Mouse (Mus musculus): ENCODE measurements around the gene Rasgrf2. TPM values are rescaled to one million over a fixed set of nuclear protein-coding genes. Genes with fewer than 3 reads are reported as not detected.

Rasgrf2 gene
- polyA plus RNA-seq, 1 experiment from 2014 or later: not detected

DNA sequence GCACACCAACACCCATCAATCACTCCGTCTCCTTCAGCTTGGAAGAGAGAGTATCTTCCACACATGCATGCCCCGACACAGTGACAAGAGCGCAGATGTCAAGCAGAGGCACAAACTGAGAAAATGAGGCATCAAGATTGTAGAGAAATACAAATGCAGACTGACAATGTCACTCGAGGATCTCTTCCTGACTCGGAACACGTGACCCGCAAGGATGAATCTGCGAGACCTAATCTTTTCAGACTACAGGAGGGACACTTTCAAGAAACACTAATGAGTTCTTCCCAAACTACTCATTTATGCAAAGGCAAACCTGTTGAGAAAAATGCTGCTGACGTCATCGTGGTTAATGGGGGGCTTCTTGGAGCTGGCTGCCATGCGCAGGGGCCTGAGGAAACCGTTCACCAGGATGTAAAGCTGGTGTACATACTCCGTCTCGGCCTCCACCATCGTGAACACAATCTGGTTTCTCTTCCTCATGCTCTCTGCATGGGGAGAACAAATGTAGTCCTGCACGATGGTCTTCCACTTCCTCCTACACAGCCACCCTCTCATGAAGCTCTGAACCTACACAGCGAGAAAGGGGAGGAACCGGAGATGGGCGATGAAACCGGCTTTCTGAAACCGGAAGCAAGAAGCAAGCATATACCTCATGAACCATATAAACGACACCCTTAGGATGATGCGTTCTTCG is 100.9 kb downstream of the Rasgrf2 start:
- Histone ChIP-seq H3K4me2 (no peak overlapping the region), H3K4me1 (replicated peaks) (no peaks in the 10 kb centered on the region), H3K36me3 (no peaks in the 10 kb centered on the region), H3K9ac (replicated peaks) (no peak overlapping the region), H3K4me3 (replicated peaks) (no peak overlapping the region), H3K27me3 (no peaks in the 10 kb centered on the region), H3K27ac (no peak overlapping the region), H3K9me3 (no peaks in the 10 kb centered on the region)
- ATAC-seq (ENCODE audit: insufficient number of reproducible peaks, insufficient read depth, low FRiP score, low TSS enrichment, low read depth): no peak
- 89% methylated on average over 24 of the region's 24 CpGs for WGBS

DNA sequence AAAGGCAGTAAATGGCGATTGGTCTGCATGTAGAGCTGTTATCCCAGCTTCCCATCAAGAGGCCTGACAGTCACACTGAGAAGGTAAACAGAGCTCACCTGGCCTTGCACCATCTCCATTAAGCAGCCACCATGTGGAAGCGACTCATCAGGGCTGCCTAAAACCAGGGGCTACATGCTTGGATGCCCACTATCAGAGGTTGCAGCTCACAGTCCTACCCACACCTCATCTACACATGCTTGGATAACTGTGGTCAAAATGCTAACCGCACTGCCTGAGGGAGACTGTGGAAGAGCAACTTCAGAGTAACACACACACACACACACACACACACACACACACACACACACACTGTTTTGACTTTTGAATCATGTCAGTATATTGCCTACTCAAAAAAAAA is 101.8 kb downstream of the Rasgrf2 start:
- Histone ChIP-seq H3K4me3 (replicated peaks) (no peak overlapping the region), H3K4me2 (no peak overlapping the region), H3K27ac (no peak overlapping the region), H3K9ac (replicated peaks) (no peak overlapping the region), H3K27me3 (no peaks in the 10 kb centered on the region), H3K36me3 (no peaks in the 10 kb centered on the region), H3K9me3 (no peaks in the 10 kb centered on the region), H3K4me1 (replicated peaks) (no peaks in the 10 kb centered on the region)
- ATAC-seq (ENCODE audit: insufficient number of reproducible peaks, insufficient read depth, low FRiP score, low TSS enrichment, low read depth): no peak
- 73% methylated on average over 3 of the region's 3 CpGs for WGBS

DNA sequence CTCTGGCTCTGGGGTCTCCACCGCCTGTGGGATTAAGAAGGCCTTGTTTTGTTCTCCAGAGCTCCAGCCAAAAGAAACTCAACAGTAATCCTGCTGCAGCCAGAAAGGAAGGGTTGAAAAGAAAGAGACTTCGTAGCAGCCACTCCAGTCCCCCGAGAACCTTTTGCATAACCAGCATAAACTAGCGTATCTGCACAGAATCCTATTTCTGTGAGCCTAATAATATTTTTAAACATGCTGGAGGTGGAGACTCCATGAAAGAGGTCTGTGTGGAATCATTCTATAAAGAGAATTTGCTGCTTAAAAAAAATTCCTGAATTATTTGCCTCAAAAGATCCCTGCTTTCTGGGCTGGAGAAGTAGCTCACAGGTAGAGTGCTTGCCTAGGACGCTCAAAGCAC is 103.5 kb downstream of the Rasgrf2 start:
- no peak overlapping the region for H3K4me3 ChIP-seq (replicated peaks)
- H3K9me3 ChIP-seq: no peaks in the 10 kb centered on the region
- no peaks in the 10 kb centered on the region for H3K36me3 ChIP-seq
- H3K4me1 ChIP-seq (replicated peaks): no peaks in the 10 kb centered on the region
- no peak overlapping the region for H3K4me2 ChIP-seq
- peak overlapping the region; percentile 50; the same call in 1 of the 2 replicates for H3K27ac ChIP-seq
- WGBS: 82% methylated on average over 5 of the region's 5 CpGs
- no peak overlapping the region for H3K9ac ChIP-seq (replicated peaks)
- no peaks in the 10 kb centered on the region for H3K27me3 ChIP-seq
- ATAC-seq (ENCODE audit: insufficient number of reproducible peaks, insufficient read depth, low FRiP score, low TSS enrichment, low read depth): no peak

DNA sequence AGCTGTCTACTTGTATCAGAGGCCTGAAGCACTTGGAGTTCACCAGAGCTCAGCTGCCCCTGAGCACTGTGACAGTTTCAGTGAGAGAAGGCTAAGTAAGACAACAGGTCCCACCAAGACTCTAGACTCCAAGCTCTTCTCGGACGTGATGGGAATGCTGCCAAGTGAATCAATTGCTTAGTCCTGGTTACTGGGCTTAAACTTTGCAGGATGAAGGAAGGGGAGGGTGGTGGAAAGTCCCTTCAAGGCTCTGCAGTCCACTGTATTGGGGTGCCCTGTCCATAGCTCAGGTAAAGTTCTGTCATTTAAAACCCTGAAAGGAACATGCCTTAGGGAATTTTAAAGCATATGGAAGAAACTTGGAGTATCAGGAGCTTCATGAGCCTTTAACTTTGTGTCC is 104.8 kb downstream of the Rasgrf2 start:
- no peak for ATAC-seq (ENCODE audit: insufficient number of reproducible peaks, insufficient read depth, low FRiP score, low TSS enrichment, low read depth)
- Histone ChIP-seq H3K4me3 (replicated peaks) (no peak overlapping the region), H3K27ac (no peak overlapping the region), H3K9me3 (no peaks in the 10 kb centered on the region), H3K27me3 (no peaks in the 10 kb centered on the region), H3K9ac (replicated peaks) (no peak overlapping the region), H3K4me2 (no peak overlapping the region), H3K4me1 (replicated peaks) (no peaks in the 10 kb centered on the region), H3K36me3 (no peaks in the 10 kb centered on the region)
- WGBS: 80% methylated on average over 2 of the region's 2 CpGs

DNA sequence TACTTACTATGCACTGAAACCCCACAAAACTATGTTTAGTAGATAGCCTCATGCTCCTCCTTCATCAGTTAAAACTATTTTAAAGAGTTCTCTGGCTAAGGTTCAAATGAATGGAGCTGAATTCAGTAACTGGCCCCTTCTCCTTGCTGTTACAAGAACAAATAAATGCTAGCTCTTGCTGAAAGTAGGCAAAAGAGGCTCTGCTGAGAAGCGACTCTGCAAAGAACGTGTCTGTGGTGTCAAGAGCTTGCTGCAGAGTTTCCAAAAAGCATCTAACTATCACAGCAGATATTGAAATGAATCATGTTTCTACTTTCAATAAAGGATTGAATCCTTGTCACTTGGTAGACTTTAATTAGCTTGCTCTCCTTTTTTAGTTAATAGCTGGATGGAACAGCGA is 106.3 kb downstream of the Rasgrf2 start:
- H3K4me2 ChIP-seq: no peak overlapping the region
- H3K4me3 ChIP-seq (replicated peaks): no peak overlapping the region
- H3K4me1 ChIP-seq (replicated peaks): no peaks in the 10 kb centered on the region
- H3K36me3 ChIP-seq: no peaks in the 10 kb centered on the region
- H3K9ac ChIP-seq (replicated peaks): no peak overlapping the region
- H3K27ac ChIP-seq: no peak overlapping the region
- no peaks in the 10 kb centered on the region for H3K9me3 ChIP-seq
- H3K27me3 ChIP-seq: no peaks in the 10 kb centered on the region
- no peak for ATAC-seq (ENCODE audit: insufficient number of reproducible peaks, insufficient read depth, low FRiP score, low TSS enrichment, low read depth)
- 86% methylated on average over 3 of the region's 3 CpGs for WGBS

DNA sequence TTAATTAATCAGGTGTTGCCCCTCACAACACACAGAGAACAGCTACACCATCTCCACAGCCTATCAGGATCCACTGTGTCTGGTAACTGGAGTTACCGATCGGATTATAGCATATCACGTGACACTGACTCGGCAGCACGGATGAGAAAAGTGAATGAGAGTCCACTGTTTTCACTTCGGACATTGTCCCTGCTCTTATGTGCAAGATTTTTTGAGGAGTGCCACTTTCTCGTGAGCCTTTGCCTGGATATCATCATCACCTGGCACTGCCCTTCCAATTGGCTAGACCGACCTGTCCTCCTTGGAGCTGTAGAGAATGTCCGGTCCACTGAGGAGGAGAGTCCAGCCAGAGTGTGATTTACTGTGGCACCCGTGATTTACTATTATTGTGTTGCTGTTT is 109.3 kb downstream of the Rasgrf2 start:
- no peak for ATAC-seq (ENCODE audit: insufficient number of reproducible peaks, insufficient read depth, low FRiP score, low TSS enrichment, low read depth)
- 87% methylated on average over 10 of the region's 10 CpGs for WGBS
- Histone ChIP-seq H3K9ac (replicated peaks) (no peak overlapping the region), H3K27ac (no peak overlapping the region), H3K27me3 (no peaks in the 10 kb centered on the region), H3K4me3 (replicated peaks) (no peak overlapping the region), H3K4me2 (no peak overlapping the region), H3K9me3 (no peaks in the 10 kb centered on the region), H3K4me1 (replicated peaks) (no peaks in the 10 kb centered on the region), H3K36me3 (no peaks in the 10 kb centered on the region)

DNA sequence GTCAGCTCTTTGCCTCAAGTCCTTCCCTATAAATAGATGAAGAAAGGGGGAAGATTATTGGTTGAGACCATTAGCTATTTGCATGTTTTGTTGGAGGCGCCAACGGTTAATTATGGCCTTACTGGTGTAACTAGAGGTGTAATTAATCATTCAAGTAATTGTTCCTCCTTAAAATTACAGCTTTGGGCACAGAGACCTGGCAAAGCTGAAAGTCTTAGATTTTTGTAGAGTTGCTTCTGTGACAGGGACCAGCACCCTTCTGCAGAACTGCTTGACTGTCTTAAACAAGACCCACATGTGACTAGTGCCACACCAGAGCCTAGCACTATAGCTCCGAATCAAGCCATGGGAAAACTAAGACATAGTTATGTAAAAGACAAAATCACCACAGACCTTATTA is 134.5 kb downstream of the Rasgrf2 start:
- no peak for ATAC-seq (ENCODE audit: insufficient number of reproducible peaks, insufficient read depth, low FRiP score, low TSS enrichment, low read depth)
- Histone ChIP-seq H3K9ac (replicated peaks) (no peak overlapping the region), H3K9me3 (no peaks in the 10 kb centered on the region), H3K4me2 (no peak overlapping the region), H3K4me3 (replicated peaks) (no peak overlapping the region), H3K4me1 (replicated peaks) (no peaks in the 10 kb centered on the region), H3K27ac (no peak overlapping the region), H3K36me3 (no peaks in the 10 kb centered on the region), H3K27me3 (no peaks in the 10 kb centered on the region)
- WGBS: 78% methylated on average over 3 of the region's 3 CpGs

DNA sequence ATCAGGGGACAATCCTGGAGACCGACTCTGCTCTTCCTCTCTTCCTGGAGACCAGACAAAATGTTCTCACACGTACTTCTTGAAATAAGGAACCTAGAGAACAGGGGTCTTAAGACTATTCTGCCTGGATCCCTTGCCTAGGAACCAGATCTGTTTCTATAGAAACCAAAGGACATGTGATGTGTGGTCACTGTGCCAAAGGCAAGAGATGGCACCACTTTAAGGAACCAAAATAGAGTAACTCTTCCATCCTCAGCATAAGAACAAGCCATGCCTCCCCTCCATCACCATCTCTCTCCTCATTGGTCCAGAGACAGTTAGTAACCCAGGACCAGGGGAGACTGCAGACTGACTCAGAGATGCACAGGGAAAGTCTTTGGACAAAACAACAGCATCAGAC is 140.0 kb downstream of the Rasgrf2 start:
- no peak for ATAC-seq (ENCODE audit: insufficient number of reproducible peaks, insufficient read depth, low FRiP score, low TSS enrichment, low read depth)

DNA sequence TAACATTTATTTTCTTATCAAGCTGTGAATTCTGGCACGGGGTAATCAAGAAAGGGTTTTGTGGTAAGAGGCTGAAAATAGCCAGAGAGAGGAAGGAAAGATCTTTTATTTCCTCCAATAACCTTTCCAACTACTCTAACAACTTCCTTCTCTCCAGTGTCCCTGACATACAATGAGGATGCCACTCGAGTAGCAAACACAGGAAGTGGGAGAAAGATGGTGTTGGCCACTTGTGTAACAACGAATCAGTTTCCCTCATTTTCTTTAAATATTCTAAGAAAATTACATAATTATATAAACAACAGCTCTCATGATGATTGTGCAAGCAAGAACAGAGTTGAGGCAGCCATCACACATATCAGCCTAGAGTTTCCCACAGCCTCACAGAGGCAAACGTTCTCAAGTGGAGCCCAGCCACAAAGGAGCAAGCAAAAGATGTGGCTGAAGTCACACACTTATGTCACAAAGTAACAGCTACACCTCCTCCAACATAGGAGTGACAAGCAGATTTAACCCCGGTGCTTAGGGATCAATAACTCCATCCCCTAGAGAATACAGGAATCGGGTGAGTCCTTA is 140.7 kb downstream of the Rasgrf2 start:
- Histone ChIP-seq H3K27me3 (no peaks in the 10 kb centered on the region), H3K4me2 (no peak overlapping the region), H3K36me3 (no peaks in the 10 kb centered on the region), H3K4me3 (replicated peaks) (no peak overlapping the region), H3K27ac (no peak overlapping the region), H3K9ac (replicated peaks) (no peak overlapping the region), H3K4me1 (replicated peaks) (peaks cover 3% of the 10 kb centered on the region; the same call in 1 of the 2 replicates), H3K9me3 (no peaks in the 10 kb centered on the region)
- ATAC-seq (ENCODE audit: insufficient number of reproducible peaks, insufficient read depth, low FRiP score, low TSS enrichment, low read depth): no peak
- 79% methylated on average over 6 of the region's 6 CpGs for WGBS

More for the DNA sequence above, 140.0 kb downstream of the Rasgrf2 start:
- Histone ChIP-seq H3K4me3 (replicated peaks) (no peak overlapping the region), H3K27me3 (no peaks in the 10 kb centered on the region), H3K9me3 (no peaks in the 10 kb centered on the region), H3K4me2 (no peak overlapping the region), H3K36me3 (no peaks in the 10 kb centered on the region), H3K9ac (replicated peaks) (no peak overlapping the region), H3K27ac (no peak overlapping the region), H3K4me1 (replicated peaks) (no peaks in the 10 kb centered on the region)
- 87% methylated on average over 2 of the region's 2 CpGs for WGBS

DNA sequence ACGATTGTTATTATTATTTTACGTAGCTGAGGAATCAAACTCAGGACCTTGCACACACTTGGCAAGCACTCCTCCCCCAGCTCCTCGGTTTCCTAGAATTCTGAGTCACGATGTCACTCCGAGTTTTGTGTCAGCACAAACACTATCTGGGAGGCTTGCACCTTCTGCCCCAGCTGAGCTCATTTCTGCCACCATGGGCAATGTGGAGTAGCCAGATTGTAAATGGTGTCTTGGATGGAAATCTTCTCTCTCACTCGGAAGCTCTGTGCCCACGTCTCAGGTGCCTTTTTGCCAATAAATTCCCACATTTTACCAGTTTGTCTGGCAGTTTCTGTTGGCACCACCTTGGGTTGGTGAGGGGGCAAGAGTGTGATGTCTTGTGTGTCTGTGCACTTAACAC is 143.1 kb downstream of the Rasgrf2 start:
- Histone ChIP-seq H3K27ac (no peak overlapping the region), H3K36me3 (no peaks in the 10 kb centered on the region), H3K9me3 (no peaks in the 10 kb centered on the region), H3K4me1 (replicated peaks) (peaks cover 3% of the 10 kb centered on the region; the same call in 1 of the 2 replicates), H3K27me3 (no peaks in the 10 kb centered on the region), H3K9ac (replicated peaks) (no peak overlapping the region), H3K4me3 (replicated peaks) (no peak overlapping the region), H3K4me2 (no peak overlapping the region)
- ATAC-seq (ENCODE audit: insufficient number of reproducible peaks, insufficient read depth, low FRiP score, low TSS enrichment, low read depth): no peak
- WGBS: 84% methylated on average over 7 of the region's 7 CpGs

DNA sequence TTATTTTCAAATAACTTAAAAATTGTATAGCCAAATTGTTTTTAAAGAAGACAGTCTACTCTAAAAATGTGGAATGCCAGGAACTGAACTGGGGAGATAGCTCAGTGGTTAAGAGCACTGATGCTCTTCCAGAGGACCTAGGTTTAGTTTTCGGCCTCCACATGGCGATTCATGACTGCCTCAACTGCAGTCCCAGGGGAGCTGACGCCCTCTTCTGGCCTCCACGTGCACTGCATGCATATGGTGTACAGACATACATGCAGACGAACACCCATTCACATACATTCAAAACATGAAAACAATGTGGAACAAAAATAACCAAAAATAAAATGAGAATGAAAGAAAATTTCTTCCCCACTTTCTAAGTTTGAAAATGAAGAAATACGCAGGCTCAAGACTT is 144.5 kb downstream of the Rasgrf2 start:
- Histone ChIP-seq H3K36me3 (no peaks in the 10 kb centered on the region), H3K4me2 (no peak overlapping the region), H3K9me3 (no peaks in the 10 kb centered on the region), H3K27ac (no peak overlapping the region), H3K4me1 (replicated peaks) (peaks cover 3% of the 10 kb centered on the region; the same call in 1 of the 2 replicates), H3K27me3 (no peaks in the 10 kb centered on the region), H3K9ac (replicated peaks) (no peak overlapping the region), H3K4me3 (replicated peaks) (no peak overlapping the region)
- 91% methylated on average over 6 of the region's 6 CpGs for WGBS
- ATAC-seq (ENCODE audit: insufficient number of reproducible peaks, insufficient read depth, low FRiP score, low TSS enrichment, low read depth): no peak
